Mouse (Mus musculus) layer of hippocampus, postnatal 36 days (tissue): ENCODE measurements around the gene Asb18. TPM values are rescaled to one million over a fixed set of nuclear protein-coding genes. Genes with fewer than 3 reads are reported as not detected.

Experiments
- DNase-seq, 2 experiments: peaks; one replicate each; pipeline ENCODE4 v3.0.0; 2022
- total RNA-seq, 2 experiments: library from RNA; stranded (reverse); gene quantifications; 2 replicates each; pipeline ENCODE4 v1.2.3; 2021

The Asb18 gene
- total RNA-seq = 1 to 10 TPM; 2.0 to 2.1 TPM

- no peak for DNase-seq
Observed at GRCm38 (mm10) chr1:90014446-90014845, at the start of gene Asb18. Asb18 (minus strand) TSS chr1:90014666.

DNA sequence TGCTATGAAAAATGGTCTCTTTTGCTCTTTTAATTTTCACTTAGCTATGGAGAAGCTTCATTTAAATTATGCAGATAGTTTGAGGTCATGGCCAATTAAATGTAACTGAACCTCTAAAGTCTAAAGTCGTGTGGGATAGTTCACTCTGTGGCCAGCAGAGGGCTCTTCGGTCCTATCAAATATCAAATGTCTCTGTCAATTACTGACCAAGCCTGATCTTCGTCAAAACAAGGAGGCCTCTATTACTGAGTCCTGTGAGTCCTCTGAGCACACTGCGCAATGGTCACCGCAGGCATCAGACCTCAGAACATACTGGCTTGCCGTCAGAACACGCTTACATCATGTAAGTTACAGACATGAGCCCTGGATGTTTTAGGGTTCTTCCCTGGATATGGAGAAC is 46.1 kb upstream of the Asb18 start:
- peak; percentile 45 to 50 for DNase-seq

DNA sequence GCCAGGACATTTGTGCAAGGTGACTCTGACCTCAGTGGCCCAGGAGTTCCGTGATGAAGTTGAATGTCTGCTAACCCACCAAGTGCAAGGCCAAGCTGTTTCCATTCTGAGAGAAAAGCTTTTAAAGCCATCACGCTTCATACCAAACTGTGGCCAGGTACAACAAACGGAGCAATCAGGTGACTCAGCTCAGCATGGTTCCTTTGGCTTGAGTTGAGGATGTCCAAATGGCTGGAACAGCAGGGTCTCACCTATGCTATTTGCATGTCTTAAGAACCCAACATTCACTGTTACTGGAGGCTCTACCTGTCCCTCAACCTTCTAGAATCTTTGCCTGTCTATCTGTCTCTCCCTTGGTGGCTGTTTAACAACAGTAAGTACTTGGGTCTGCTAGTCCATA is 45.6 kb upstream of the Asb18 start:
- DNase-seq = no peak

GRCm38 (mm10) chr1:90054991-90055390 is 40.5 kb upstream of the Asb18 start:
- peak; percentile 27 to 41 for DNase-seq

DNA sequence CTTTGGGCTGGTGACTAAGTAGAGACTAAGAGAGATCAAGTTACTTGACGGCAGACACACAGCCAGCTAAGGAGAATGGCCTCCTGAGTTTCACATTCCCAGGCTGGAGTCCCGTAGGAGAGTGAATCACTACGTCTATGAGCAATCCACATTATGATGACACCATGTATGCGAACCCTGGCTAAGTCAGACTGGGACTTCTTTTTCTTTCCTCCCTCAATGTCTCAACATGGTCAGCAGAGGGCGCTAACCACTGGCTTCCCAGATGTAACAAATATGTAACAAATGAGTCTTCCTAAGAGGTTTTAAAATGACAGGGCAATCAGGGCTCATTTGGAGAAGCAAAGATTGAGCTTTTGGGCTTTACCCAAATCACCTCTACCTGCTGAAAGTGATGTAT is 36.9 kb upstream of the Asb18 start:
- DNase-seq = peak; percentile 30 to 42

DNA sequence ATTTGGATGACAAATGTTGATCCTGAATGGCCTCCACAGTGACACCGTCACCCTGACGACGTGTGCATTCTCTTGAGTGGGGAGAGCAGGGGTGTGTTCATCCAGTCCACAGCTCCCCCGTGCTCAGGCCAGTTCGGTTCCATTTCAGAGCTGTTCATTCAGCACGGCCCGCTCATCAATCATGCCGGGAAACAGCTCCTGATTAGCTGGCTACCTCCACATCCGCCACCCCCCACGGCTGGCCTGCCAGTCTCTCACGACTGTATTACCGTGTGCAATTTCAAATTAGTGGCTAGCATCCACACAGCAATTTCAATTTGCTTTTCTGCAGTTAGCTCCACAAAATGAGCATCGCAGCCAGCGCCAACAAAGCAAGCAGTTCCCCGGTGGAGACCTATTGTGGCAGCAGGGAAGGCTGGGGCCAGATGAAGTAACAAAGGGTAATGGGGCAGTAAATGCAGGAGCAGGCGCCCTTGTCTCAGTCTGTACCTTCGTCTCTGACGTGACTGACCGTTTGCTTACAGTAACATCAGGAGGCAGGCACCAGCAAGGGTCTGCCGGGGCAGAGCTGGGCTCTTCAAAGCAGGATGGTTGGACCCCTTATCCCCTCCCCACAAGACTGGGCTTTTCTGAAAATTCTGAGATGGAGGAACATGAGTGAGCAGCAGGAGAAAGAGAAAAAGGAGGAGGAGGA is 35.7 kb upstream of the Asb18 start:
- DNase-seq = no peak

DNA sequence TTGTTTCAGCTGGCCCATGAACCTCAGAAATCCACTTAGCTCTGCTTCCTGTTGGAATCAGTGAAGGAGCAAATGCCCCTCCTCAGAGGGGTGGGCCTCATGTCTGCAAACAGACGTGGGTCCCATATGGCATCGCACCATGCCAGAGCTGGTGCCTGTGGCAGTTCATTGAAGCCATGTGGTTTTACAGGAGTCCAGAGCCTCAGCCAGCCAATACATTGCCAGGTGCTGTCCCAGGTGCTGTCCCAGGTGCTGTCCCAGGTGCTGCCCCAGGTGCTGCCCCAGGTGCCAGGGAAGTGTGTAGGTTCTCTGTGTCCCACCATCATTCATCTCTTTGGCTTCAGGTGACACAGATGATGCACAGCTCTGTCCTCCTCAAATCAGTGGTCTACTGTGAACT is 13.8 kb upstream of the Asb18 start:
- no peak for DNase-seq

DNA sequence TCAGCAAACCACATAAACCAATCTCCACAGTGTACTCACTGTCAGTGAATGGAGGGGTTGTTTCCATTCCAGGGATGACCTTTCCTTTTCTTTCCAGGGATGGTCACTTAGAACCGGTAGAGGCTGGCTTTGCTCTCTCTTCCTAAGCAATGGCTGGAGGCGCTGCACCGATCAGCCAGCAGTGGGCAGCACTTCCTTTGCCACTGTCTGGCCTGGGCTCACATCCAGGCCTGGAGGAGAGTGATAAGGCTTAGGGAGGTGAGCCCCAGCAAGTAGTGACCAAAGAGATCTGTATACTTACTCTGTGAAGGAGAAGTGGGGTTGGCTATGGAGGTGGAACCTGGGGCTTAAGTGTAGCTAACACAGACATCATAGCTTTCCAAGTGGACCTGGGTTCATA is 12.5 kb upstream of the Asb18 start:
- DNase-seq = no peak

GRCm38 (mm10) chr1:90020336-90020735 is 5.9 kb upstream of the Asb18 start:
- no peak for DNase-seq

DNA sequence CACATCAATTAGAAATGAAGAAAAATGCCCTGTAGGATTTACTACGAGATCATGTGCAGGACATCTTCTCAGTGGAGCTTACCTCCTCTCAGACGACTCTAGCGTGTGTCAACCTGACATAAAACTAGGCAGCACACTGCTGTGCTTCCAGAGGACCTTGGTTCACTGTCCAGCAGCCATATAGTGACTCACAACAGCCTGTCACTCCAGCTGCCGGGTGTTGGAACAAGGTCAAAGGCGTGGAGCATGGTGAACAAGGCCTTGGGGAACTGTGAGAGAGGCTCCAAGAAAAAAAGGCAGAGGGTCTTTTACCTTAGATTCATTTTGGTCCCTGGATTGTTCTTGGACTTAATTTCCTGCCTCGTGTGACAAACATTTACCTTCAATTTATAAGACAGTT is 3.6 kb upstream of the Asb18 start:
- DNase-seq = no peak

DNA sequence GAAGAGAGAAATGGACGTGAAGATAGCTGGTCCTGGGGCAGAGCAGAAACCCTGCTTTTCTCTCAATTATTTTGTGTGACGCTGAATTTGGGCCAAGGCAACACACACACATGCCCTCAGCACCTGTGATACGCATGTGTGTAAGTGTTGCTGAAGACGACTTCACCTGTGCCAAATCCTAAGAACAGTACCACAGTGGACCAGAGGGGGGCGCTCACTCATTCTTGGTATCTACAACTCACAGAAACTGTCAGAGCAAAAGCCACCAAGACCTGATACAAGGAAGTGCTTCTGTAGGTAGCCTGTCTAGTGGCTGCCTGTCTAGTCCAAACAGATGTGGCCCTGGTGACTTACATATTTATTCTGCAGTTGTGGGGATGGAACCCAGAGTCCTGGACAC is 1.2 kb downstream of the Asb18 start:
- no peak for DNase-seq

- no peak for DNase-seq
Observed at GRCm38 (mm10) chr1:90012850-90013249, 1.6 kb downstream of the Asb18 start.

DNA sequence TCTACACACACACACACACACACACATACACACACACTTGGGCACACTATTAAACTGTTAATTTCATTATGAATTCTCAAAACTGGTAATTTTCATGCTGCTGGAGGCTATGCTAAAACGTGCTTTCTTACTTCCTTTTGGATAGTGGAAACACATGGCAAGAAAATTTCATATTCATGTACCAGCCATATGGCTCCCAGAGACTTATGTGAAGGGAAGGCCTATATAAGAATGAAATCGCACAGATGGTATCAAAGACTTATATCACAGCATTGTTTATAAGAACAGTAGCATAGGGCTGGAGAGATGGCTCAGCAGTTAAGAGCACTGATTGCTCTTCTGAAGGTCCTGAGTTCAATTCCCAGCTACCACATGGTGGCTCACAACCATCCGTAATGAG is 2.3 kb downstream of the Asb18 start:
- DNase-seq = no peak

DNA sequence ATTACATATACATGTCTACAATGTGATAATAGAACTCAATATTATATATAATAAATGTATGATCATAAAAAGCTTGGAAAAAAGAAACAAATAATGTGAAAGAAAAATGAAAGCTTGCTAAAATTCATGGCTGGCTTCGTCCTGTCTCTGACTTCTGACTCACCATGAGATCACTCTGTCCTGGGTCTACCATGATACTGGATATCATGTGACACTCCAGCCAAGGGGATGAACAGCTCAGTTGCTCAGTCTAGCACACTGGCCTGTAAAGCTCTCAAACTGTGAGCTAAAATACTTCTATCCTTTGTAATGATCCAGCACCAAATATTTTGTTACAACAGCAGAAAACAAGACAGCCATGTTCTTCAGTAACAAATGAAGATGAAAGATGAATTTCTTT is 4.4 kb downstream of the Asb18 start:
- no peak for DNase-seq

GRCm38 (mm10) chr1:90009188-90009587 is 5.3 kb downstream of the Asb18 start:
- no peak for DNase-seq

DNA sequence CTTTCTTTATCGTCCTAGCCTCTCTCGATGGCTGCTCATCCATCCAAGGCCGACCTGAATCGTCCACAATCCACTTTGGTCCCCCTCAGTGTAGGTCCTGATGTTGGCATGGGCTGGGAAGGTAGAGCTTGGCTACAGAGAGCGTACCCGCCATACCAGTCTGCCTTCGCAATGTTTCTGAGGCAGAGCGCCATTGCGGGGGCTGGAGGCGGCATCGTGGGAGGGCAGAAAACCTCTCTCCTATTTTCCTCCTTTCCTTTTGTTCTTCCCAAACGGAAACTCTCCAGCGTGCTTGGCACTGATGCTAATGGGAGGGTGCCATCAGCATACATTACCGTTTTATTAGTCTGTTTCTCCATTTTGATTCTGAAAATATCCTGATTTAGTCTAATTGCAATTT is 7.8 kb downstream of the Asb18 start:
- peak; percentile 53 for DNase-seq

- DNase-seq = no peak
Observed at GRCm38 (mm10) chr1:90000981-90001380, 13.5 kb downstream of the Asb18 start.

DNA sequence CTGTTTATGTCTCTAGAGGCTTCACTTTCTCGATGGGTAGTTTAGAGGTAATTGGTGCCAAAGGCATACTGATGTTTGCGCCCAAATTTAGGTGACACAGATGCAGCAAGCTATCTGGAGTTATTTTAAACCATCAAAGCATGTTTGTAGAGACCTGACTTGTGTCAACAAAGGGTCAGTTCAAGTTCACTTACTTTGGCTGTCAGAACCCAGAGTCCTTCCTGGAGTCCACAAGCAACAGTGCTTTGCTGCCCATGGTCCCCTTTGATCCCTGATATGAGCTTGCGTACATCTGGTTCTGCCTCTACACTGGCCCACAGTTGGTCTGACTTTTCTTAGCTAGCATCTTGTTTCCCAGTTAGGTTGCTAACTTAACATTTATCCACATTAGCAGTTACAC is 14.6 kb downstream of the Asb18 start:
- DNase-seq = no peak

DNA sequence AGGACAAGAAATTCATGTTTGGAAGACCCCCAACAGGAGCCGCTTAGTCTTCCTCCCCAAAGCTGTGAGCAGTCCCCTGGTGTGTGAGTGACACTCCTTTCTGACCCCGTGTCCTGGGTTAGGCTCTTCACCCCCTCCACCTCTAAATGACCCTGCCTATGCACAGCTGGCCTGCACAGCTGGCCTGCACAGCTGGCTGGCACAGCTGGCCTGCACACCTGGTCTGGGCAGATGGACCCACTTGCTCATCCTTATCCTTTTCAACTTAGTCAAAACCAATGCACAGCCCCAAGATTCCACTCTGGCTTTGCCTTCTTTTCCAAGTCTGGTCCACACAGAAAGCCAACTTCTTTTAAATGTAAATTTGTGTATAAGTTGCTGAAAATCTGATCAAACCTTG is 15.8 kb downstream of the Asb18 start:
- DNase-seq = no peak

DNA sequence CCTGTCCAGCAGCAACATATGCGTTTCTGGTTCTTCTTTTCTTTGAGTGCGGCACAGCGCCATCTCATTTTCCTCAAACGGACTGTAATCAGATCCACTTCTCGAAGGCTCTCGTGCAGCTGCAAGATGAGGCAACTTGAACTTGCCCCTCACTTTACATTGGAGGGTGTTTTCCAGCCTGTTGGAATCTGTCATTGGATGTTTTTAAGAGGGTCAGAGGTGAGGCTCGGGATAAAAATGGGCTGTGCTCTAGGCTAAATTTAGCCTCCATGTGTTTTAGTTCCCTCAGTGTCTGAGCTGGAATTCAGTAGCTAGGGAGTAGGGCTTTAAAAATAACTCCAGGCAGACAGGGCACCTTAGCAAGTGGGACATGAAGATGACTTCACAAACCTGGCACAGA is 16.4 kb downstream of the Asb18 start:
- no peak for DNase-seq

DNA sequence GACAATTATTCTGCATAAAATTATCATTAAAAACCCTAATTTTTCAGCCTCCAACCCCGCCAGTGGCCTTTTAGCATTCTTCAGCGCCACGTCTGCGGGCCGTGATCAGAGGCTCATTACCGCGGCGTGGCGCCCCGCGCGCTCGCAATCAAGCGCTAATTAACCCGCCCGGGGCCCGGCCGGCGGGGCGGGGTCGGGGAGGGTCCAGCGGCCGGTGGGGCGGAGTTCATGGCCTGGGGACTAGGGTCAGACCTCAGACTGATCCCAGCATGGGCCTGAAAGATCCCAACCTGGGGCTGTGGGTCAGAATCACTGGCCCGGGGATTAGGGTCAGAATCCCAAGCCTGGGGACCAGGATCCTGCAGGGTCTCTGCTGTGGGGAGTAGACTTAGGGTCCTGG is 22.2 kb downstream of the Asb18 start:
- DNase-seq = no peak

DNA sequence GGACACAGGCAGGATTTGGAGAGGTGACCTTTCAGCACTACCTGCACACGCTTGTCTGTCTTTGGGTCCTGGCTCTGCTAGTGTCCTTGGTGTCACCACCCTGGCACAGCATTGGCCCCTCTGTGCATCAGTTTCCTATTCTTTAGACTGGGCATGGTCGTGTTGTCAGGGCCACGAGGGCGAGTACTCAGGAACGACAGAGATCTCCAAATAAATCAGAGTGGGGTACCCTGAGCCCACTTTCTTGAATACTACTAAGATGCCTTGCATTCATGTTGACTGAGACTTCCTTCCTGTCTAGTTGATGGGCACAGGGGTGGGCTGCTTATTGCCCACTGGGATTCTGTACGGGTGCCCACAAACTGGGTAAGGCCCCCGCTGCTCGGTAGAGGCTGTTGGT is 37.2 kb downstream of the Asb18 start:
- DNase-seq = no peak

- DNase-seq = no peak
Observed at GRCm38 (mm10) chr1:89976411-89976810, 38.1 kb downstream of the Asb18 start.

DNA sequence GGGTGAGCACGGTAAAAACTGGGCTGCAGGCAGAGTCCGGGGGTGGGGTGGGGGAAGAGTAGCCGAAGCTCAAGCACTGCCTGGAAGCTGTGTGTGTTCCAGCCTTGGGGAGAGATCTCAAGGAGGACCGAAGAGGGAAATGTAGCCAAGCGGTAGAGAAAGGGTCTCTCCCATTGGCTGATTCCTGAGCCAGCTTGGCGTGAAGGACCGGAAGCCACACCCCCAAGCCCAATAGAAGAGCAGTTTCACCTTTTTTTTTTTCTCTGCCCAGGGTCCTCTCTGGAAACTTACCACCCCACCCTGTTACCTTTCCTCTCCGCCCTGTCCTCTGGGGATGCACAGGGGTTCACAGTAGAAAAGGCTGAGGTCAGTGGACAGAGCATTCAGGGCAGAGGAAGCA is 39.9 kb downstream of the Asb18 start:
- DNase-seq = no peak

- no peak for DNase-seq
Observed at GRCm38 (mm10) chr1:89971848-89972247, 42.6 kb downstream of the Asb18 start.
